Mouse (Mus musculus) heart, postnatal 4 days (tissue): ENCODE data around the gene Defb25. TPM values are rescaled to one million over a fixed set of nuclear protein-coding genes. Genes with fewer than 3 reads are reported as not detected.
"Not testable (repeated sequence)": the region's sequence is repeated elsewhere in the genome, so short reads cannot be mapped to it uniquely, and the experiment has no call there.

Experiments
- DNase-seq: peaks from one replicate; pipeline ENCODE4 v3.0.0; 2021
- total RNA-seq, 2 experiments: library from RNA; stranded (reverse); gene quantifications; 2 replicates each; pipeline ENCODE4 v1.2.3; 2021

Defb25 gene
- not detected for total RNA-seq

GRCm38 (mm10) chr2:152622953-152623352, at the start of gene Defb25:
TSS of gene Defb25 (minus strand) at chr2:152623053.
- DNase-seq = no peak

- DNase-seq = no peak
These were observed 49.3 kb upstream of the Defb25 start for GRCm38 (mm10) chr2:152672166-152672565.

GRCm38 (mm10) chr2:152671642-152671999, 48.8 kb upstream of the Defb25 start:
- peak; percentile 39 for DNase-seq

GRCm38 (mm10) chr2:152670983-152671641, 48.3 kb upstream of the Defb25 start:
- no peak for DNase-seq

GRCm38 (mm10) chr2:152669639-152670484, 47.0 kb upstream of the Defb25 start:
- peak; percentile 37 for DNase-seq

GRCm38 (mm10) chr2:152669256-152669638, 46.4 kb upstream of the Defb25 start, which contains the start of gene H13:
TSS of gene H13 (plus strand) at chr2:152669461.
- peak; percentile 94 for DNase-seq

GRCm38 (mm10) chr2:152666191-152666590, 43.3 kb upstream of the Defb25 start:
- not testable (repeated sequence) for DNase-seq

- no peak for DNase-seq
These were observed 38.3 kb upstream of the Defb25 start for GRCm38 (mm10) chr2:152661163-152661562.

- peak; percentile 65 for DNase-seq
These were observed 34.5 kb upstream of the Defb25 start for GRCm38 (mm10) chr2:152657398-152657797.

- peak; percentile 58 for DNase-seq
These were observed 31.2 kb upstream of the Defb25 start for GRCm38 (mm10) chr2:152653874-152654715.

- peak; percentile 74 for DNase-seq
These were observed 30.2 kb upstream of the Defb25 start for GRCm38 (mm10) chr2:152652901-152653620.

GRCm38 (mm10) chr2:152639406-152640113, 16.7 kb upstream of the Defb25 start:
- peak; percentile 60 for DNase-seq

GRCm38 (mm10) chr2:152638865-152639264, 16.0 kb upstream of the Defb25 start:
- peak; percentile 24 for DNase-seq

- peak; percentile 12 for DNase-seq
These were observed 14.5 kb upstream of the Defb25 start for GRCm38 (mm10) chr2:152637381-152637780.

GRCm38 (mm10) chr2:152637006-152637322, 14.1 kb upstream of the Defb25 start:
- DNase-seq = no peak

- DNase-seq = peak; percentile 88
These were observed 13.6 kb upstream of the Defb25 start for GRCm38 (mm10) chr2:152636246-152637005.

- no peak for DNase-seq
These were observed 11.5 kb upstream of the Defb25 start for GRCm38 (mm10) chr2:152634311-152634710.

GRCm38 (mm10) chr2:152633334-152633733, 10.5 kb upstream of the Defb25 start:
- DNase-seq = peak; percentile 49

GRCm38 (mm10) chr2:152629904-152630303, 7.1 kb upstream of the Defb25 start:
- DNase-seq = no peak

- no peak for DNase-seq
These were observed 6.4 kb upstream of the Defb25 start for GRCm38 (mm10) chr2:152629239-152629638.

GRCm38 (mm10) chr2:152628066-152628465, 5.2 kb upstream of the Defb25 start:
- peak; percentile 34 for DNase-seq
